Mouse (Mus musculus) liver, adult 2 months (tissue): ENCODE data around the gene Slc13a1.

Source experiments
- CTCF ChIP-seq: fragments of 200-500 bp; IDR thresholded peaks from 2 replicates; pipeline ENCODE4 v1.5.1; 2011; ENCODE audit warnings: low read depth, low read length, control low read depth
- POLR2A ChIP-seq: fragments of 200-500 bp; IDR thresholded peaks from 2 replicates; pipeline ENCODE4 v1.6.1; 2011; ENCODE audit warnings: low read length, control low read depth; ENCODE audit not compliant: insufficient read depth; ENCODE audit errors: extremely low read depth

GRCm38 (mm10) chr6:24154901-24155300 lies 13.0 kb downstream of the Slc13a1 start:
- no peak for TF ChIP-seq POLR2A
- TF ChIP-seq CTCF: no peak
